Mouse (Mus musculus) hindbrain, embryonic 10.5 days (tissue): ENCODE results near the gene Adgrf5. TPM values are rescaled to one million over a fixed set of nuclear protein-coding genes. Genes with fewer than 3 reads are reported as not detected.

Source experiments
- DNase-seq: peaks from one replicate; pipeline ENCODE4 v3.0.0-alpha.2; 2017; ENCODE audit warnings: low spot score
- H3K27ac ChIP-seq: fragments of 300-500 bp; sonication (generic); 2 replicates; pipeline ENCODE4 v1.5.1; 2016; ENCODE audit warnings: mild to moderate bottlenecking, moderate library complexity
- H3K27me3 ChIP-seq: fragments of 300-500 bp; sonication (generic); 2 replicates; pipeline ENCODE4 v1.6.1; 2016; ENCODE audit warnings: mild to moderate bottlenecking; ENCODE audit not compliant: poor library complexity, insufficient read depth, severe bottlenecking
- H3K36me3 ChIP-seq: fragments of 300-500 bp; sonication (generic); 2 replicates; pipeline ENCODE4 v1.6.1; 2016; ENCODE audit warnings: mild to moderate bottlenecking, moderate library complexity
- H3K4me1 ChIP-seq: fragments of 300-500 bp; sonication (generic); replicated peaks from 2 replicates; pipeline ENCODE4 v1.6.1; 2016; ENCODE audit warnings: mild to moderate bottlenecking
- H3K4me3 ChIP-seq: fragments of 300-500 bp; sonication (generic); 2 replicates; pipeline ENCODE4 v1.5.1; 2016; ENCODE audit warnings: mild to moderate bottlenecking, moderate library complexity
- H3K9me3 ChIP-seq: fragments of 300-500 bp; sonication (generic); 2 replicates; pipeline ENCODE4 v1.6.1; 2016; ENCODE audit warnings: mild to moderate bottlenecking, moderate library complexity
- WGBS: fragments of 180-500 bp; shearing (Covaris S2); methylation state at CpG from one replicate; pipeline ENCODE4 v1.1.7; 2016; 5-methylcytosine and 5-hydroxymethylcytosine counted together
- polyA plus RNA-seq: library from polyadenylated mRNA; unstranded; fragments of >200 nt; fragmentation: Nextera tagmentation; extraction: Ambion mirVana; gene quantifications from 2 replicates; pipeline ENCODE4 v1.2.1, GENCODE M21; 2016

The Adgrf5 gene
- polyA plus RNA-seq, 1 experiment from 2014 or later, result 6.4 TPM

DNA sequence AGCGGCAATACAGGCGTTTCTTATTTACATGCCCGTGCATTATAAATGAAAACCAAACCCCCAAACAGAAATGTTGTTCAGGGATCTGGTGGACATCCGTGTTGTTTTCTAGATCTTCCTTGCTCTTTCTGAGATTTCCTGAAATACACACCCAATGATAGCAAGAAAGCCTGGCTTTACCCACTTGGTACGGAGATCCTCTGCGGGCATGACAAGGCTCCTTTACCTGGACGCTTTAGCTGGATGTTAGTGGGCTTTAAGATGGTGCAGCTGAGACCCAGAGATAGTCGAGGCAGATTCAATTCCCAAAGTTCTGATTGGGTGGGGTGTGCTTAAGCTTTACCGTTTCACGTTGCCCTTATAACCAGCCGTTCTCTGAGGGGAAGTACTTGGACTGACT, 770 bp downstream of the Adgrf5 start:
- DNase-seq, result no peak
- H3K9me3 ChIP-seq, result no peaks in the 10 kb centered on the region
- H3K4me1 ChIP-seq, result peaks cover 26% of the 10 kb centered on the region
- 81% methylated on average over 11 of the region's 11 CpGs for WGBS
- no peaks in the 10 kb centered on the region for H3K36me3 ChIP-seq
- H3K4me3 ChIP-seq, result no peak overlapping the region
- no peaks in the 10 kb centered on the region for H3K27me3 ChIP-seq
- H3K27ac ChIP-seq, result no peak overlapping the region

DNA sequence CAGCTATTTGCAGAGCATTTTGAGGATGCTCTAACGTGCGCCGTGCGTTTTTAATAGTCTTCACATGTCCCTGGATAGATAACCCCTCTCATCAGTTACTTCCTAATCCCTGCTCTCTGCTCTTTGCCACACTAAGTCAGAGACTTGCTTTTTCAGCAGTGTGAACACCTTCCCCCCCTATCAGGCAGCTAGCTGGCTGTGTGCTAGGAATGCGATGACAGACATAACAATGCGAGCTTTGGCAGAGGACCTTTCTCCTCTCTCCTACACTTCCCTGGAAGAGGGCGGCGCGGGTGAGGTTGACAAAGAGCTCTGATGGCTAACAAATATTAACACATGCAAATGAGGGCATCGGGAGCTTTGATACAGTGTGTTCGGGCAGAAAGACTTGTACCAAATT, 2.1 kb downstream of the Adgrf5 start:
- Histone ChIP-seq H3K36me3 (no peaks in the 10 kb centered on the region), H3K4me1 (peaks cover 26% of the 10 kb centered on the region), H3K9me3 (no peaks in the 10 kb centered on the region), H3K27me3 (no peaks in the 10 kb centered on the region), H3K27ac (no peak overlapping the region), H3K4me3 (no peak overlapping the region)
- 55% methylated on average over 11 of the region's 11 CpGs for WGBS
- no peak for DNase-seq

DNA sequence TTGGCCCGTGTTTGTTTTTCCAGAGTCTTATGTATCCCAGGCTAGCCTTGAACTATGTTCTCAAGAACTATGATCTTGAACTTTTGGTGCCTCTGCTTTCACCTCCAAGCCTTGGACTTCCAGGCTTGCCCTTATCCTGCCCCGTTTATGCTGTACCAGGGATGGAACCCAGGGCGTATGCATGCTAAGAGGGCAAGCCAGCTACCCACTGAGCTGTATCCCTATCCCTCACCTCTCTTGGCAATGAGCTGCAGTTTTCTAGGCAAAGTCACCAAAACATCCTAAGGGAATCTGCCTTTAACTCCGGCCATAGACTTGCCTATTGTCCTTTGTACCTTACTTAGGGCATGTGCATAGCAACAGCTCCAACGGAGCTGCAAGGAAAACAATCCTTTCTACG, 2.6 kb downstream of the Adgrf5 start:
- peaks cover 23% of the 10 kb centered on the region for H3K4me1 ChIP-seq
- no peaks in the 10 kb centered on the region for H3K9me3 ChIP-seq
- H3K36me3 ChIP-seq, result no peaks in the 10 kb centered on the region
- no peak for DNase-seq
- no peaks in the 10 kb centered on the region for H3K27me3 ChIP-seq
- WGBS, result 68% methylated on average over 6 of the region's 6 CpGs
- no peak overlapping the region for H3K27ac ChIP-seq
- no peak overlapping the region for H3K4me3 ChIP-seq

DNA sequence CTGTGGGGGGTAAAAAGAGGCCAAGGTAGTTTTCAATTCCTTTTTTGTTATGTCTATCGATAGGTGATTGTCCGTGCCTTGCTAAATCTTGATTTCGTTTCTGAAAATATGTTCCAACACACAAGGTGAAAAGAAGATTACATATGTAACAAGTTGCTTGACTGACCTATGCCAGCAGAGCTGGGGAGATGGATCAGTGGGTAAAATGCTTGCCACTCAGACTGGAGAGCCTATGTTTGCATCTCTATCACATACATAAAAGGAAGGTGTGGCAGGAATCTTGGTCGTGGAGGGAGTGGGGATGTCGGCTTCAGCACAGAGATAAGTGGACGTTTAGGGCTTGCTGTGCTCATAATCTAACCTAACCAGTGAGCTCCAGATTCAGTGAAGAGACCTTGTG, 3.7 kb downstream of the Adgrf5 start:
- Histone ChIP-seq H3K36me3 (no peaks in the 10 kb centered on the region), H3K9me3 (no peaks in the 10 kb centered on the region), H3K27ac (no peak overlapping the region), H3K27me3 (no peaks in the 10 kb centered on the region), H3K4me3 (no peak overlapping the region), H3K4me1 (peaks cover 15% of the 10 kb centered on the region)
- 71% methylated on average over 6 of the region's 6 CpGs for WGBS
- DNase-seq, result no peak

DNA sequence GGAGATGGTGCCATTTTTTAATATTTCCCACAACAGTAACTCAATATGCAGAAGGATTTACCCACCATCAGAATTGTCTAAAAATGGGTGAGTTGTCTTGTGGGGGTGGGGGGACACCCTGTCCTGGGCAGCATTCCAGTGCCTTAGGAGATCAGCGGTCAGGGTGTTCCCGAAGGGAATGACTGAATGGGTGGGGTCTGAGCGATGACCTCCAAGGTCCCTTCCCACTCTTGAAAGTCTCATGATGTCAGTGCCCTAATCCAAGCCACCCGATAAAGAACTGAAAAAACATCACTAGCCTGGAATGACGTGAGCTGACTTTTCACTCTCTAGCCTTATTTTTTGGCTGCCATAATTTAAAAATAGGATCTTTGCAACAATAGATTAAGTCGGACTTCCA, 5.0 kb downstream of the Adgrf5 start:
- H3K27me3 ChIP-seq, result no peaks in the 10 kb centered on the region

DNA sequence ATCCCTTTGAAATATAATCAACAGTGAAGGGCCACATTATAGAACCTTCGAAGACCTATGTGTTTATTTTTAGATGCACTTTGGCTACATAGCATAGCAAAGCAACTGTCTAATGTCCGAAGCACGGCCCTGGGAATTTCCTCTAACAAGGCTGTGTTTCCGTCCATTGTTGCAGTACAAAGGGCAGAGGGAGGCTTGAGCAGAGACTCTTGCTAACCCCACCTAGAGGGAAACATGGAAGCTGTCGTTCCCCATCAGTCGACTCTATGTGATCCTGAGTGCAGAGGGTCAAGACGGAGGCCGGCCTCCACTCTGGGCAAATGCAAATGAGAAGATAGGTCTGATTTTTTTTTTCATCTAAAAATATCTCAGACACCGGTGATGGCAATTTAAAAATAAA, 6.2 kb downstream of the Adgrf5 start:
- H3K4me1 ChIP-seq, result peaks cover 12% of the 10 kb centered on the region
- WGBS, result 56% methylated on average over 9 of the region's 9 CpGs
- no peak for DNase-seq

More for the DNA sequence above, 5.0 kb downstream of the Adgrf5 start:
- no peak for DNase-seq
- no peaks in the 10 kb centered on the region for H3K9me3 ChIP-seq
- H3K4me1 ChIP-seq, result peaks cover 15% of the 10 kb centered on the region
- no peak overlapping the region for H3K4me3 ChIP-seq
- H3K27ac ChIP-seq, result no peak overlapping the region
- WGBS, result 92% methylated on average over 6 of the region's 6 CpGs
- H3K36me3 ChIP-seq, result no peaks in the 10 kb centered on the region

DNA sequence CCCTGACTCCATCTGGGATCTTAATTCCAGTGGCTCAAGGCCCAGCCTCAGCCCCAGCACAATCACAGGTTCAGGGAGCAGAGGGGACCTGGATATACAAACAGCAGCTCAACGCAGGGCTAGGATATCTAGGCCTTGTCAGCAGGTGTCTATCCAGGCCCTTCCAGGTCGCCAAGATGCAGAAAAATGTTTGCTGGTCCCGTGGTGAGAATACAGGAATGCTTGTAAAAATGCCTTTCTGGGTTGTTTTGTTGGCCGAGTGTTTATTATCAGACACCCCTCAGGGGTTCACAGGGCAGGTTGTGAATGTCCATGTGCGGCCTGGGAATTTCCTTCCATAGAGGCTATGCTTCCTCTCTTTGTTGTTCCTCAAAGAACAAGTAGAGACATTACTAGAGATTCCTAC, 7.9 kb downstream of the Adgrf5 start:
- Histone ChIP-seq H3K27me3 (no peaks in the 10 kb centered on the region), H3K4me3 (no peak overlapping the region), H3K9me3 (no peaks in the 10 kb centered on the region), H3K36me3 (no peaks in the 10 kb centered on the region), H3K4me1 (no peaks in the 10 kb centered on the region), H3K27ac (no peak overlapping the region)
- no peak for DNase-seq
- WGBS, result 62% methylated on average over 5 of the region's 5 CpGs

More for the DNA sequence above, 6.2 kb downstream of the Adgrf5 start:
- Histone ChIP-seq H3K9me3 (no peaks in the 10 kb centered on the region), H3K27ac (no peak overlapping the region), H3K36me3 (no peaks in the 10 kb centered on the region), H3K4me3 (no peak overlapping the region), H3K27me3 (no peaks in the 10 kb centered on the region)

DNA sequence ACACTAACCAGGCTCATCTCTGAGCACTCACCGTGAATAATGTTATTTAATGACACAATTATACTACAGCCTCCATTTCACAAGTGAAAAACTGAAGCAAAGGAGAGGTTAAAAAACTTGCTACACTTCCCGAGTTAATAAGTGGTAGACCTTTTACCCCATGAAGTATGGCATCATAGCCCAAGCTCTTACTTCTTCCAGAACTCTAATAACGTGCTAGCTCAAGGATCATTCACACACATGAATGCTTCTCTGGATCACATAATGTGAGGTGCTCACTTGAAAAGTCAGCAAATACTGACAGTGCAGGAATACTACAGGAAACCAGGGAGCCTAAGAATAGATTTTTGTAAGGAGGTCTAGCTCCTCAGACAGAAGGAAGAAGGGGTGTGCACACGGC, 12.4 kb downstream of the Adgrf5 start:
- Histone ChIP-seq H3K36me3 (no peaks in the 10 kb centered on the region), H3K27ac (no peak overlapping the region), H3K27me3 (no peaks in the 10 kb centered on the region), H3K9me3 (no peaks in the 10 kb centered on the region), H3K4me1 (no peaks in the 10 kb centered on the region), H3K4me3 (no peak overlapping the region)
- WGBS, result 86% methylated on average over 4 of the region's 4 CpGs
- DNase-seq, result no peak

DNA sequence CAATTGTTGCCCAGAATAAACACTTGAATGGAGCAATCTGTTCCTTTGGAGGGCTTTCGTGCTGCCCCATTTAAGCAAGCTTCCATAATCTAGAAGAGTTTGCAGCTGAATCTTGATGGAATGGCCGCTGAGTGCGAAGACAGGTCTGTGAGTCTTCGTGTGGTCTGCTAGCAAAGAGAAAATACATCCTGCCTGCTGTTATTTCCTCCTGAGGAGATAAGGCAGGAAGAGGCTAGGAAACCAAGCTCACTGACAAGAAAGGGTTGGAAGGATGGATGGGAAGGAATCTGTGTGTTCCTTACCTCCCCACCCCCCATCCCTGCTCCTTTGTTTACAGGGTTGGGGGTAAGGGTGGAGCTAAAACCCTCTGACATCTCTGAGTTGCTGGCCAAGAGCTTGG, 13.8 kb downstream of the Adgrf5 start:
- Histone ChIP-seq H3K27me3 (no peaks in the 10 kb centered on the region), H3K36me3 (no peaks in the 10 kb centered on the region), H3K4me3 (no peak overlapping the region), H3K9me3 (no peaks in the 10 kb centered on the region), H3K27ac (no peak overlapping the region), H3K4me1 (no peaks in the 10 kb centered on the region)
- 67% methylated on average over 4 of the region's 4 CpGs for WGBS
- no peak for DNase-seq

DNA sequence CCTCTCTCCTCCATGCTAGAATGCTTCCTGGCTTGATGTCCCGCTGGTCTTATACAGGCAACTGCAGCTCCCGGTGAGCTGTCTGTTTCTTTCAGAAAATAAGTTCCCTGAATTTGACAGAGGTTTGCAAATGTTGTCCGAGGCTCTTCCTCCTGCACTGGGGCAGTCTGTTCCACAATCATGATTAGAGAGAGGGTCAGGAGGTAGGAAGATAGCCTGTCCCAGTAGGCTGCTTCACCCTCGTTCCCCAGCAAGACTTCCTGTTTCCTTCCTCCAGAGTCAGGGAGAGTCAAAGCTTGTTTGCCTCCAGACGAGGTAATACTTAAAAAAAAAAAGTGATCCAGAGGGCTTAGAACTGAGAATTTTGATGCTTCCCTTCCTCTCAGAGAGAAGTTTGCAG, 16.3 kb downstream of the Adgrf5 start:
- H3K9me3 ChIP-seq, result no peaks in the 10 kb centered on the region
- DNase-seq, result no peak
- no peaks in the 10 kb centered on the region for H3K27me3 ChIP-seq
- no peak overlapping the region for H3K4me3 ChIP-seq
- 69% methylated on average over 5 of the region's 5 CpGs for WGBS
- no peaks in the 10 kb centered on the region for H3K4me1 ChIP-seq
- no peak overlapping the region for H3K27ac ChIP-seq
- no peaks in the 10 kb centered on the region for H3K36me3 ChIP-seq

DNA sequence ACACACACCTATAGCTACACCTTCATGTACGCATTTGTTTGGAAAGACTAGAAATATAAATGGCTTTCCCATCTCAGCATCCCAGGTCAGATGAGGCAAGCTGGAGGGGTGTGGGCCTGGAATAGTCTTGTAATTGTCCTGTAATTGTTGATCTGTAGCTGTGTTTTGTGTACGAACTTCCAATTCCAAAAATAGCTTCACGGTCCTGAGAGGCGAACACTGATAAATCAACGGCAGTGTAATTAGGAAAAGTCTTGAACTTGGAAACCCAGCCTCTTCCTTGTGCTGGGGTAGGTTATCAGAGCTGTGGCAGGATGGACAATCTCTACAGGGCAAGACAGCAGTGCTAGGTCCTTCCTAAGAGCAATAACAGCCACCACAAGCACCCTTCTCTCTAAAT, 18.5 kb downstream of the Adgrf5 start:
- Histone ChIP-seq H3K27me3 (no peaks in the 10 kb centered on the region), H3K4me3 (no peak overlapping the region), H3K27ac (no peak overlapping the region), H3K9me3 (no peaks in the 10 kb centered on the region), H3K36me3 (no peaks in the 10 kb centered on the region), H3K4me1 (no peaks in the 10 kb centered on the region)
- WGBS, result 92% methylated on average over 5 of the region's 5 CpGs
- no peak for DNase-seq

DNA sequence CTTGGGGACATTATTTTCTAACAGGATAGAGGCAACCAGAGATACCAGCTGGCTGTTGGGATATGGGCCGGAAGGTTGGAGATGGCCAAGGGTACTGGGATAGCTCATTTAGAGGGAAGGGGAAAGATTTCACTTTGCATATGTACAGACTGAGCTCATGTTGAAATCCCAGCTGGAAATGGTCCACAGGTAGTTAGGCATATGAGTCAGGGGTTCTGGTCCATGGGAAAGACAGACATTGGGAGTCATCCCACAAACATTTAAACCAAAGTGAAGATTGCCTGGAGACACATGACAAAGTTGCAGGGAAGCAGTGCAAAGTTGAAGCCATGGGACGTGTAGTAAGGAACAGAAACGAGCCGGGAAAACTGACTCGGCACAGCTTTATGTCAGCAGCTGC, 26.1 kb downstream of the Adgrf5 start:
- no peak overlapping the region for H3K27ac ChIP-seq
- no peaks in the 10 kb centered on the region for H3K9me3 ChIP-seq
- DNase-seq, result no peak
- no peak overlapping the region for H3K4me3 ChIP-seq
- WGBS, result 94% methylated on average over 5 of the region's 5 CpGs
- H3K27me3 ChIP-seq, result no peaks in the 10 kb centered on the region
- H3K4me1 ChIP-seq, result no peaks in the 10 kb centered on the region
- H3K36me3 ChIP-seq, result no peaks in the 10 kb centered on the region

DNA sequence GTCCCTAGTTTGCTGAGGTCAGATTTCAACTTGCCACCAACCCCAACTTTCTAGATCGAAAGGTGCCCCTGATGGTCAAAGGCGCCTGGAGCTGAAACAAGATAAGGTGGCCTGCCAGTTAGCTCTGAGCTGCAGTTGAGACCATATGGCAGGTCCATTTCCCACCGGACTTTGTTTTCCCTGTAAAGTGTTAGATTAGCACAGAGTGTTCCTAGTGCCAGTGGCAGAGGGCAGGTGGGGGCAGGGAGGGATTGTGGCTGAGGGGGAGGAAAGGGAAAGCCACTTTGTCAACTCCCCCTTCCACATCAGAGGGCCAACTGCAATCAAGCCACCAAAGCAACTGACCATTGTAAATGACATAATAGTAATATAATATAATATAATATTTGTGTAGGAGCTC, 26.9 kb downstream of the Adgrf5 start:
- Histone ChIP-seq H3K4me1 (0 out of 2 replicates have a peak, but pooled peaks cover 5% of the 10 kb centered on the region), H3K36me3 (no peaks in the 10 kb centered on the region), H3K27ac (no peak overlapping the region), H3K4me3 (no peak overlapping the region), H3K9me3 (no peaks in the 10 kb centered on the region), H3K27me3 (no peaks in the 10 kb centered on the region)
- WGBS, result 65% methylated on average over 3 of the region's 3 CpGs
- DNase-seq, result no peak

DNA sequence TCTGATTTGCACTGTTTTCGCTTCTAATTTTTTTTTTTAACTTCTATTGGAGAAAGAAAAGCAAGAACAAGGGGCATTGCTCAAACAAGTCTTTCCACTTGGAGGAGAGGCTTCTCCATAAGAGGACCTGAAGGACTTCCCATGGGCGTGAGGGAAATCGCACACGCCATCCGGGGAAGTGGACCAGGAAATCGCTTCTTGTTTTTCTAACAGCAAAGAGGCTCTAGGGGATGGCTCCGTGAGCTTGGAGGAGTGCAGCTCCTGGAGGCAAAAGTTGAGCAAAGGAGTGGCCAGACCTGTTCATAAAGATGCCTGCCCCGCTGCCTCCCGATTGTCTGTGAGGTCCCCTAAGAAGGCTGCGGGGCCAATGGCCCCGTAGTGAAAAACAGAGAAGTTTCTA, 29.0 kb downstream of the Adgrf5 start:
- DNase-seq, result no peak
- no peak overlapping the region for H3K4me3 ChIP-seq
- H3K4me1 ChIP-seq, result 0 out of 2 replicates have a peak, but pooled peaks cover 5% of the 10 kb centered on the region
- H3K9me3 ChIP-seq, result no peaks in the 10 kb centered on the region
- WGBS, result 83% methylated on average over 11 of the region's 11 CpGs
- H3K36me3 ChIP-seq, result no peaks in the 10 kb centered on the region
- no peak overlapping the region for H3K27ac ChIP-seq
- H3K27me3 ChIP-seq, result no peaks in the 10 kb centered on the region
